Mouse (Mus musculus) ES-E14 (cell line): ENCODE results near the gene Palm. TPM values are rescaled to one million over a fixed set of nuclear protein-coding genes. Genes with fewer than 3 reads are reported as not detected.

Source experiments
- DNase-seq: peaks from one replicate; pipeline ENCODE4 v3.0.0-alpha.2; 2013; ENCODE audit warnings: low read depth, low spot score
- H3K27ac ChIP-seq: 2 replicates; pipeline ENCODE4 v1.5.1; 2012; ENCODE audit warnings: low read depth, mild to moderate bottlenecking, low read length, moderate library complexity, mixed read lengths; ENCODE audit not compliant: poor library complexity, insufficient read depth, severe bottlenecking
- H3K36me3 ChIP-seq: 2 replicates; pipeline ENCODE4 v1.6.1; 2012; ENCODE audit warnings: mild to moderate bottlenecking, low read length, moderate library complexity, mixed read lengths; ENCODE audit not compliant: control insufficient read depth, poor library complexity, insufficient read depth, severe bottlenecking
- H3K4me1 ChIP-seq, 2 experiments: fragments of 150-350 bp in 1 of 2; sonication (generic) in 1 of 2; 2 replicates each; pipeline ENCODE4 v1.6.1; 2012; ENCODE audit warnings: low read length in 2 of 2, mild to moderate bottlenecking in 1 of 2, mixed read lengths in 1 of 2; ENCODE audit not compliant: control insufficient read depth in 2 of 2, insufficient read depth in 2 of 2, poor library complexity in 1 of 2
- H3K4me3 ChIP-seq, 2 experiments: fragments of 150-350 bp in 1 of 2; sonication (generic) in 1 of 2; 2 replicates each; pipeline ENCODE4 v1.5.1; 2012; ENCODE audit warnings: low read length in 2 of 2, low read depth in 1 of 2, mild to moderate bottlenecking in 1 of 2, mixed read lengths in 1 of 2; ENCODE audit not compliant: insufficient read depth in 1 of 2, poor library complexity in 1 of 2, severe bottlenecking in 1 of 2
- H3K9ac ChIP-seq: 2 replicates; pipeline ENCODE4 v1.6.1; 2012; ENCODE audit warnings: low read depth, mild to moderate bottlenecking, low read length, mixed read lengths; ENCODE audit not compliant: poor library complexity, insufficient read depth, severe bottlenecking
- H3K9me3 ChIP-seq: fragments of 150-350 bp; sonication (generic); 2 replicates; pipeline ENCODE4 v1.6.1; 2012; ENCODE audit warnings: low read depth, mild to moderate bottlenecking, low read length; ENCODE audit not compliant: control insufficient read depth, insufficient read depth
- CHD2 ChIP-seq: IDR thresholded peaks from 2 replicates; pipeline ENCODE4 v1.6.1; 2014; ENCODE audit warnings: mild to moderate bottlenecking, low read depth, low read length, inconsistent platforms
- HCFC1 ChIP-seq: IDR thresholded peaks from 2 replicates; pipeline ENCODE4 v1.6.1; 2012; ENCODE audit warnings: low read length, inconsistent platforms, borderline replicate concordance; ENCODE audit not compliant: insufficient read depth
- MAFK ChIP-seq: IDR thresholded peaks from 2 replicates; pipeline ENCODE4 v1.6.1; 2014; ENCODE audit warnings: mild to moderate bottlenecking, low read depth, low read length, inconsistent platforms; ENCODE audit not compliant: insufficient read depth
- ZC3H11A ChIP-seq: IDR thresholded peaks from 2 replicates; pipeline ENCODE4 v1.6.1; 2012; ENCODE audit warnings: low read depth, mild to moderate bottlenecking, inconsistent platforms, low read length, borderline replicate concordance
- ZNF384 ChIP-seq: IDR thresholded peaks from 2 replicates; pipeline ENCODE4 v1.6.1; 2012; ENCODE audit warnings: low read depth, low read length, inconsistent platforms
- in situ Hi-C, 2 experiments: fragments of 600-800 bp; cut with MboI; formaldehyde crosslinking; loops; one replicate each; pipeline ENCODE4 v1.15.1; 2025; ENCODE audit warnings: low sequenced_read_pairs in 2 of 2, inconsistent platforms in 1 of 2; ENCODE audit not compliant: unreplicated experiment in 2 of 2
- total RNA-seq: library from RNA; depleted of rRNA; stranded (reverse); fragments of 300-350 nt; gene quantifications from 2 replicates; pipeline ENCODE4 v1.2.3, GENCODE M21; 2012

Gene Palm
- total RNA-seq, 1 experiment = 10.7 TPM

- peak; percentile 100 for DNase-seq
- H3K9ac ChIP-seq = no peak overlapping the region
- peaks cover 0 to 26% of the 10 kb centered on the region in 2 experiments; a peak in 2 of 4 replicates for H3K4me1 ChIP-seq
- H3K9me3 ChIP-seq = no peaks in the 10 kb centered on the region
- no peaks in the 10 kb centered on the region for H3K36me3 ChIP-seq
- H3K4me3 ChIP-seq = peak overlapping the region; percentile 65 to 69
- in situ Hi-C loops = no loop called here
- no peak overlapping the region for H3K27ac ChIP-seq
- TF ChIP-seq HCFC1 (0 out of 2 replicates have a peak, but pooled peaks have one; percentile 8), MAFK (no peak)
Measured at GRCm38 (mm10) chr10:79779784-79780663, 13.3 kb upstream of the Palm start.

DNA sequence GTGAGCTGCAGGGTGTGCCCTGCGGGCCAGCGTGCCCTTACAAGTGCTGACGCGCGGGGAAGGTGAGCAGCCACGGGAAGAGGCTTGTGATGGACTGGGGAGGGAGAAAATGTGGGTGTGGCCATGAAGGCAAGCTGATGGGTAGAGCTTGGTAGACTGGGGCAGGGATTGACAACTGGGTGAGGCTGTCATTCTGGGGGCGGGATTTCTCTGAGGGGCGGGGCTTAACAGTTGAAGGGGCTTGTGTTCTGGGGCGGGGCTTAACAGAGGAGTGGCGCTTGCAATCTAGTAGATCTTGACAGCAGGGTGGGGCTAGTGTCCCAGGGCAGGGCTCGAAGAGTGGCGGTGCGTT, 12.7 kb upstream of the Palm start:
- TF ChIP-seq CHD2 = no peak
- no peak for TF ChIP-seq MAFK
- TF ChIP-seq HCFC1 = no peak
- no peak for TF ChIP-seq ZNF384
- no peak for TF ChIP-seq ZC3H11A
- Histone ChIP-seq H3K36me3 (no peaks in the 10 kb centered on the region), H3K4me3 (peak overlapping the region; percentile 65 to 69), H3K9ac (no peak overlapping the region), H3K9me3 (no peaks in the 10 kb centered on the region), H3K4me1 (peaks cover 0 to 26% of the 10 kb centered on the region in 2 experiments; a peak in 2 of 4 replicates), H3K27ac (no peak overlapping the region)
- peak; percentile 93 for DNase-seq
- in situ Hi-C loops = no loop called here

DNA sequence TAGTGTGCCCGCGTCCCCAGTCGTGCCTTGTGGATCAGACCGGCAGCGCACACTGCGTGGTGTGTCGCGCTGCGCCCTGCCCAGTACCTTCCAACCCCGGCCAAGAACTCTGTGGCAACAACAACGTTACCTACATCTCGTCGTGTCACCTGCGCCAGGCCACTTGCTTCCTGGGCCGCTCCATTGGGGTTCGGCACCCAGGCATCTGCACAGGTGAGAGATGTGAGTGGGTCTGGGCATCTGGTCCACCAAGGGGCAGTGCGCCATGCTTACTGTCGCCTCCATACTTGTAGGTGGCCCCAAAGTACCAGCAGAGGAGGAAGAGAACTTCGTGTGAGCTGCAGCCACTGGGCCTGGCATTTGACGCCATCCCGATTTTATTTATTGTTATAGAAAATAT, 12.2 kb upstream of the Palm start:
- TF ChIP-seq ZC3H11A (no peak), HCFC1 (no peak), MAFK (no peak), ZNF384 (no peak), CHD2 (no peak)
- Histone ChIP-seq H3K4me1 (peaks cover 0 to 26% of the 10 kb centered on the region in 2 experiments; a peak in 2 of 4 replicates), H3K27ac (no peak overlapping the region), H3K9ac (no peak overlapping the region), H3K4me3 (peak overlapping the region; percentile 8 to 69; a peak in 3 of 4 replicates), H3K36me3 (no peaks in the 10 kb centered on the region), H3K9me3 (no peaks in the 10 kb centered on the region)
- in situ Hi-C loops = no loop called here
- no peak for DNase-seq

DNA sequence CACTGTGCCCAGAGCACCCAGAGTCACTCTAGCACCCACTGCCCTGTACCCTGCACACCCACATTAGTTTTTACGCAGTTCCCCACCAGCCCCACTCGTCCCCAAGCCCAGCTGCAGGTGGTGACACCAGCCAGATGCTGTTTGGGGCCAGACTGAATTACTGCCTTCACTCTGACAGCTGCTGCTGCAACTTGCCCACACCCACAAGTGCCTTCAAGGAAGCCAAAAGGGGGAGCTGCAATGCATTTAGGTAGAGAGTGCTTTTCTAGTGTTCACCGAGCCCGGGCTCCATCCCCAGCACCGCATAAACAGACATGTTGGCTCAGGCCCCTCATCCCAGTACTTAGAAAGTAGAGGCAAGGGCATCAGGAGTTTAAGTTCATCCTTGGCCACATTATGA, 11.4 kb upstream of the Palm start:
- Histone ChIP-seq H3K4me1 (peaks cover 0 to 23% of the 10 kb centered on the region in 2 experiments; a peak in 2 of 4 replicates), H3K9me3 (no peaks in the 10 kb centered on the region), H3K27ac (no peak overlapping the region), H3K9ac (no peak overlapping the region), H3K4me3 (no peak overlapping the region), H3K36me3 (no peaks in the 10 kb centered on the region)
- TF ChIP-seq ZNF384 (no peak), MAFK (no peak), CHD2 (no peak), HCFC1 (no peak), ZC3H11A (no peak)
- DNase-seq = no peak
- in situ Hi-C loops = no loop called here
